Mouse (Mus musculus) liver, embryonic 12.5 days (tissue): ENCODE results near the gene Fam166b. TPM values are rescaled to one million over a fixed set of nuclear protein-coding genes. Genes with fewer than 3 reads are reported as not detected.

Experiments
- ATAC-seq: fragments of 200-750 bp; cut with Nextera tagmentation; 2 replicates; pipeline ENCODE4 v1.8.0; 2017; ENCODE audit warnings: moderate number of reproducible peaks, mild to moderate bottlenecking, moderate library complexity
- H3K27ac ChIP-seq: fragments of 300-500 bp; sonication (generic); 2 replicates; pipeline ENCODE4 v1.5.1; 2016; ENCODE audit warnings: mild to moderate bottlenecking
- H3K27me3 ChIP-seq: fragments of 300-500 bp; sonication (generic); replicated peaks from 2 replicates; pipeline ENCODE4 v1.6.1; 2016; ENCODE audit warnings: mild to moderate bottlenecking, moderate library complexity
- H3K36me3 ChIP-seq: fragments of 300-500 bp; sonication (generic); 2 replicates; pipeline ENCODE4 v1.6.1; 2016; ENCODE audit warnings: mild to moderate bottlenecking, moderate library complexity
- H3K4me1 ChIP-seq: fragments of 300-500 bp; sonication (generic); 2 replicates; pipeline ENCODE4 v1.6.1; 2016
- H3K4me2 ChIP-seq: fragments of 300-500 bp; sonication (generic); 2 replicates; pipeline ENCODE4 v1.6.1; 2016; ENCODE audit warnings: mild to moderate bottlenecking, moderate library complexity
- H3K4me3 ChIP-seq: fragments of 300-500 bp; sonication (generic); 2 replicates; pipeline ENCODE4 v1.5.1; 2016; ENCODE audit warnings: mild to moderate bottlenecking, moderate library complexity
- H3K9ac ChIP-seq: fragments of 300-500 bp; sonication (generic); 2 replicates; pipeline ENCODE4 v1.6.1; 2016; ENCODE audit warnings: mild to moderate bottlenecking, moderate library complexity
- H3K9me3 ChIP-seq: fragments of 300-500 bp; sonication (generic); replicated peaks from 2 replicates; pipeline ENCODE4 v1.6.1; 2016; ENCODE audit warnings: mild to moderate bottlenecking, moderate library complexity
- WGBS: fragments of 180-500 bp; shearing (Covaris S2); methylation state at CpG from one replicate; pipeline ENCODE4 v1.1.7; 2016; ENCODE audit not compliant: insufficient replicate concordance; 5-methylcytosine and 5-hydroxymethylcytosine counted together
- polyA plus RNA-seq: library from polyadenylated mRNA; unstranded; fragments of >200 nt; fragmentation: Nextera tagmentation; extraction: Ambion mirVana; gene quantifications from 2 replicates; pipeline ENCODE4 v1.2.1, GENCODE M21; 2016

Fam166b gene
- polyA plus RNA-seq, 1 experiment from 2014 or later: not detected

- Histone ChIP-seq H3K9me3 (no peaks in the 10 kb centered on the region), H3K4me1 (no peaks in the 10 kb centered on the region; the same call in 1 of the 2 replicates), H3K4me2 (no peak overlapping the region), H3K36me3 (no peaks in the 10 kb centered on the region), H3K27ac (no peak overlapping the region), H3K27me3 (peaks cover 29% of the 10 kb centered on the region), H3K4me3 (no peak overlapping the region), H3K9ac (no peak overlapping the region)
- ATAC-seq: no peak
- WGBS: 69% methylated on average over 31 of the region's 31 CpGs
Observed at GRCm38 (mm10) chr4:43399391-43400131, 29.4 kb downstream of the Fam166b start.

GRCm38 (mm10) chr4:43398829-43399331, 30.1 kb downstream of the Fam166b start:
- 45% methylated on average over 17 of the region's 17 CpGs for WGBS
- peaks cover 4% of the 10 kb centered on the region; the same call in 1 of the 2 replicates for H3K4me1 ChIP-seq
- H3K4me2 ChIP-seq: no peak overlapping the region

GRCm38 (mm10) chr4:43398014-43398413, 30.9 kb downstream of the Fam166b start:
- Histone ChIP-seq H3K4me3 (no peak overlapping the region), H3K27ac (no peak overlapping the region), H3K9me3 (no peaks in the 10 kb centered on the region), H3K9ac (no peak overlapping the region), H3K27me3 (peaks cover 24% of the 10 kb centered on the region), H3K4me1 (peaks cover 4% of the 10 kb centered on the region; the same call in 1 of the 2 replicates), H3K36me3 (no peaks in the 10 kb centered on the region), H3K4me2 (no peak overlapping the region)
- ATAC-seq: no peak
- WGBS: 63% methylated on average over 4 of the region's 4 CpGs

More at GRCm38 (mm10) chr4:43398829-43399331, 30.1 kb downstream of the Fam166b start:
- no peak overlapping the region for H3K27ac ChIP-seq
- H3K27me3 ChIP-seq: peaks cover 24% of the 10 kb centered on the region
- no peak overlapping the region for H3K4me3 ChIP-seq
- H3K36me3 ChIP-seq: no peaks in the 10 kb centered on the region
- no peak overlapping the region for H3K9ac ChIP-seq
- no peak for ATAC-seq
- no peaks in the 10 kb centered on the region for H3K9me3 ChIP-seq

GRCm38 (mm10) chr4:43396381-43396780, 32.6 kb downstream of the Fam166b start:
- Histone ChIP-seq H3K9ac (no peak overlapping the region), H3K4me1 (peaks cover 4% of the 10 kb centered on the region; the same call in 1 of the 2 replicates), H3K27ac (no peak overlapping the region), H3K36me3 (no peaks in the 10 kb centered on the region), H3K4me2 (no peak overlapping the region), H3K9me3 (no peaks in the 10 kb centered on the region), H3K4me3 (no peak overlapping the region), H3K27me3 (peaks cover 21% of the 10 kb centered on the region)
- 64% methylated on average over 5 of the region's 5 CpGs for WGBS
- ATAC-seq: no peak

GRCm38 (mm10) chr4:43395836-43396235, 33.1 kb downstream of the Fam166b start:
- Histone ChIP-seq H3K4me2 (no peak overlapping the region), H3K4me1 (peaks cover 4% of the 10 kb centered on the region; the same call in 1 of the 2 replicates), H3K27ac (no peak overlapping the region), H3K36me3 (no peaks in the 10 kb centered on the region), H3K9me3 (no peaks in the 10 kb centered on the region), H3K9ac (no peak overlapping the region), H3K4me3 (no peak overlapping the region), H3K27me3 (peaks cover 20% of the 10 kb centered on the region)
- ATAC-seq: no peak
- 57% methylated on average over 9 of the region's 9 CpGs for WGBS

DNA sequence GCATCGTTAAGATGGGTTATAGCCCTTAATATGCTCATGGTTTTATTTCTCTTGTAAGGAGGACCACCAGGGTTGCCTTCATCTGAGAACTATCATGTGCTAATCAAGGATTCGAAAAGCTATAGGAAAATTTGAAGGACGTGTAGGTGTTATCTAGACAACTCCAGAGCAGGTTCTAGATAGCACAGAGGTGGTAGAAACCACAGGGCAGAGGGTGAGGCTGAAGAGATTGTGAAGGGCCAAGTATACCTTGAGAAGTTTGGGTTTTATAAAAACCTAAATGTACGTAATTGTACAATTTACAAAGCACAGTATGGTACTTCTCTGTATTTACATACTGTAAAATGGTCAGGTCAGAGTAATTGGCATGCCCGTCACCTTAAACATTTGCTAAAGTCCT, 33.8 kb downstream of the Fam166b start:
- Histone ChIP-seq H3K4me2 (no peak overlapping the region), H3K9me3 (no peaks in the 10 kb centered on the region), H3K9ac (no peak overlapping the region), H3K4me3 (no peak overlapping the region), H3K4me1 (peaks cover 4% of the 10 kb centered on the region; the same call in 1 of the 2 replicates), H3K27ac (0 out of 2 replicates have a peak overlapping the region, but pooled peaks have one; percentile 12), H3K27me3 (peaks cover 20% of the 10 kb centered on the region), H3K36me3 (no peaks in the 10 kb centered on the region)
- WGBS: 58% methylated on average over 5 of the region's 5 CpGs
- ATAC-seq: no peak

DNA sequence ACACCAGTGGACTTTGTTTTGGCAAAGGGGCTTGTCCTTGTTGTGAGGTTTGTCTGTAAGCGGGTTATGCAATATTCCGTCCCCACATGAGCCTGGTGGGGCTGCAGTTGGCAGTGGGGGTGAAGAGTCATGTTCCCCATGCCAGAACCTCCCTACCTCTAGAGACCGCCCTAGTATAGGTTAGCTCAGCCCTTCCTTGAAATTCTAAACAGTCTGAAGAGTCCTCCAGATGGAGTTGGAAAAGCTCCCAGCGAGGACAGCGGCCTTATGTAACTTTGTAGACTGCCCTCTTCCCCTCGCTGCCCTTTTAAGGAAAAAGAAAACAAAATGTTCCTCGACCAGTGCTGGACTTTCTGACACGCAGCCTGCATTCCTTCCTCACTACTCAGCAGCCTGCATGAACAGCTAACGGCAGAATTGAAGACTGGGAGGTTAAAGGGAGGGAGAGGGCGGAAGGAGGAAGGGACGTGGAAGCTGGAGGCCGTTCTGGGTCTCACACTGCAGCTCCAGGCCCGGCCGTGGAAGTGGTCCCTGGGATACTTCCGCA, 34.5 kb downstream of the Fam166b start:
- Histone ChIP-seq H3K4me1 (peaks cover 4% of the 10 kb centered on the region; the same call in 1 of the 2 replicates), H3K27ac (peak overlapping the region; percentile 12; the same call in 1 of the 2 replicates), H3K9ac (no peak overlapping the region), H3K4me2 (no peak overlapping the region), H3K27me3 (peaks cover 15% of the 10 kb centered on the region), H3K4me3 (no peak overlapping the region), H3K9me3 (no peaks in the 10 kb centered on the region), H3K36me3 (no peaks in the 10 kb centered on the region)
- no peak for ATAC-seq
- 43% methylated on average over 15 of the region's 15 CpGs for WGBS

DNA sequence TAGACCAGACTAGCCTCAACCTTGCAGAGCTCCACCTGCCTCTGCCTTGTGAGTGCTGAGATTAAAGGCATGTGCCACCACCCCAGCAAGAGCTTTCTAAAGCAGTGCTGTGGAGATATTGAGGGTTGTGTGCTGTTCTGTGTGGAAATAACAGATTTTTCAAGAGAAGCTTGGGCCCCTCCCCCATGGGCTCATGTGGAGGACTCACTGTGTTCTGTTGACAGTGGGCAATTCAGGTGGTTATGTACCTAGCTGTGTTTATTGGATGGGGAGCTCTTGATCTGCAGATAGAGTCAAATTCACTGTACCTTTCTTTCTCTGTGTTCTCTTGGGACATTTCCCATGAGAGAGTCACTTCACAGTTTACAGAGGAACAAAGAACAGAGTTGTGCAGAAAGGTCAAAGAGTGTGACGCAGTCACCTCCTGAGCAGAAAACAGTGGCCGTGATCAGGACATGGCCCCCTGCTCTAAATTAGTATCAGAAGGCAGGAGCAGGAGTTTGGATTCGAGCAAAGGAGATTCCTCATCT, 37.3 kb downstream of the Fam166b start:
- WGBS: 64% methylated on average over 3 of the region's 3 CpGs
- ATAC-seq: no peak
- no peak overlapping the region for H3K4me3 ChIP-seq
- no peak overlapping the region for H3K27ac ChIP-seq
- no peaks in the 10 kb centered on the region for H3K36me3 ChIP-seq
- H3K27me3 ChIP-seq: no peaks in the 10 kb centered on the region
- H3K4me2 ChIP-seq: no peak overlapping the region
- no peaks in the 10 kb centered on the region for H3K9me3 ChIP-seq
- peaks cover 4% of the 10 kb centered on the region; the same call in 1 of the 2 replicates for H3K4me1 ChIP-seq
- H3K9ac ChIP-seq: no peak overlapping the region

GRCm38 (mm10) chr4:43389845-43390440, 39.0 kb downstream of the Fam166b start:
- Histone ChIP-seq H3K9me3 (no peaks in the 10 kb centered on the region), H3K4me1 (peaks cover 4% of the 10 kb centered on the region; the same call in 1 of the 2 replicates), H3K27me3 (no peaks in the 10 kb centered on the region), H3K9ac (no peak overlapping the region), H3K36me3 (no peaks in the 10 kb centered on the region), H3K27ac (no peak overlapping the region), H3K4me2 (no peak overlapping the region), H3K4me3 (no peak overlapping the region)
- ATAC-seq: no peak
- 62% methylated on average over 9 of the region's 9 CpGs for WGBS

- no peak overlapping the region for H3K4me2 ChIP-seq
- WGBS: 71% methylated on average over 2 of the region's 2 CpGs
- H3K9me3 ChIP-seq: no peaks in the 10 kb centered on the region
- H3K27me3 ChIP-seq: no peaks in the 10 kb centered on the region
- no peak overlapping the region for H3K9ac ChIP-seq
- H3K36me3 ChIP-seq: no peaks in the 10 kb centered on the region
- H3K4me1 ChIP-seq: peaks cover 4% of the 10 kb centered on the region; the same call in 1 of the 2 replicates
- H3K4me3 ChIP-seq: no peak overlapping the region
- H3K27ac ChIP-seq: no peak overlapping the region
- ATAC-seq: no peak
Observed at GRCm38 (mm10) chr4:43389390-43389789, 39.5 kb downstream of the Fam166b start.

DNA sequence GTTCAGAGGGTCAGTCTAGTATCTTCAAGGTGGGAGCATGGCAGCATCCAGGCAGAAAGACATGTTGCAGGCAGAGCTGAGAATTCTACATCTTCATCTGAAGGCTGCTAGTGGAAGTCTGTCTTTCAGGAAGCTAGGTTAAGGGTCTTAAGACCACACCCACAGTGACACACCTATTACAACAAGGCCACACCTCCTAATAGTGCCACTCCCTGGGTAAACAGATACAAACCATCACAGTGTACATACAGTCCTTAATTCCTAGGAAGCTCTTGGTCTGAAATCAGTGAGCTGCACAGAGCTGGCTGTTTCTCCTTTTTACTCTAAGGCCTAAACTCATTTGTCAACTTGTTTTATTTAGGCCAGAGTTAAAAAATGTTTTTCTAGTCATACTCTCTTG, 42.0 kb downstream of the Fam166b start:
- Histone ChIP-seq H3K9ac (no peak overlapping the region), H3K27ac (no peak overlapping the region), H3K9me3 (no peaks in the 10 kb centered on the region), H3K4me3 (no peak overlapping the region), H3K4me1 (no peaks in the 10 kb centered on the region; the same call in 1 of the 2 replicates), H3K4me2 (no peak overlapping the region), H3K27me3 (peaks cover 15% of the 10 kb centered on the region), H3K36me3 (no peaks in the 10 kb centered on the region)
- ATAC-seq: no peak

DNA sequence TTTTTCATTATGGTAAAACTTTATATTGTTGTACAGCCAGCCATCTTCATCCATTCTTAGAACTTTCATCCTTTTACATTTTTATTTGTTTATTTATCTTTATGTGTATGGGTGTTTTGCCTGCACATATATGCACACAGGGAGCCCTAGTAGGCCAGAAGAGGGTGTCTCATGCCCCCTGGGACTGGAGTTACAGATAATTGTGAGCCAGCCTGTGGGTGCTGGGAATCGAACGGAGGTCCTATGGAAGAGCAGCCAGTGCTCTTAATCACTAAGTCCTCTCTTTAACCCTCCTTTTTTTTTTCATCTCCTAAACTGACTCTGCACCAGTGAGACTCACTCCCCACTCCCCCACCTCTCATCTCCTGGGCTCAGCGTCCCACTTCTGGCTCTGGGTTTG, 44.4 kb downstream of the Fam166b start:
- H3K4me3 ChIP-seq: no peak overlapping the region
- H3K27ac ChIP-seq: no peak overlapping the region
- H3K9me3 ChIP-seq: no peaks in the 10 kb centered on the region
- WGBS: 75% methylated on average over 3 of the region's 3 CpGs
- no peaks in the 10 kb centered on the region; the same call in 1 of the 2 replicates for H3K4me1 ChIP-seq
- H3K27me3 ChIP-seq: peaks cover 37% of the 10 kb centered on the region
- no peaks in the 10 kb centered on the region for H3K36me3 ChIP-seq
- ATAC-seq: no peak
- no peak overlapping the region for H3K4me2 ChIP-seq
- no peak overlapping the region for H3K9ac ChIP-seq
